Mouse (Mus musculus): ENCODE data around the gene Arl4a. TPM values are rescaled to one million over a fixed set of nuclear protein-coding genes. Genes with fewer than 3 reads are reported as not detected.
A peak's percentile ranks its signal among the peaks of the same experiment; 100 is the strongest.

Arl4a gene
- polyA plus RNA-seq, 1 experiment from 2014 or later, result 31.1 TPM

DNA sequence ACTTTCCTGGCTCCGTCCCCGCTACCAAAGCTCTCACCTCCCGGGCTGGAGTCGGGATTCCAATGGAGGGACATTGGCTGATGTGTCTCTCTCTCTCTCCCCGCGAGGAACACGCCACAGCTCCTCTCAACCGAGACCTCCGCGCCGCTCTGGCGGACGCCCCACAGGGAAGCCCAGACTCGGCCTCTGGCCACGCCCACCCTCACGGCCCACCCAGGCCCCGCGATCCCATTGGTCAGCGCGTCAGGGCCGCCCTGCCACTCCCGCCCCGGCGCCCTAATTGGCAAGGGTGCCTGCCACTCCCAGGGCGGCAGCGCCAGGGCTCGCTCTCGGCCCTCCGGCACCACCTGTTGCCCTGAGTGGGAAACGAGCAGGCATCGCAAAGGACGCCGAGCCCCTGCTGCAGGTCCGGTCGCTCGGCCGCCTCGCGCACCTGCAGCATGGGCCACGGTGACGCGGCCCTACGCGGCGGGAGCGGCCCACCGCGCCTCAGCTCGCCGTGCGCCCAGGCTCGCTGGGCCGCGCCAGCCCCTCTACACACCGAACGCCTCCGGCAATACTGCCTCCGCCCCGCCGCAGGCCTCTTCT is 505 bp downstream of the Arl4a start:
- DNase-seq (ENCODE audit: low spot score) (peak; percentile 98), ATAC-seq (ENCODE audit: insufficient number of reproducible peaks, low FRiP score, low TSS enrichment, low read depth) (peak; percentile 97)
- H3K4me2 ChIP-seq (ENCODE audit: low read depth, severe bottlenecking), result peak overlapping the region; percentile 74
- no peaks in the 10 kb centered on the region for H3K9me3 ChIP-seq (ENCODE audit: control insufficient read depth, low read length)
- H3K27ac ChIP-seq (replicated peaks; ENCODE audit: low read depth, low read length), result peak overlapping the region; percentile 80
- peak overlapping the region; percentile 69 for H3K9ac ChIP-seq (ENCODE audit: low read length)
- no peaks in the 10 kb centered on the region for H3K36me3 ChIP-seq (ENCODE audit: control insufficient read depth, insufficient read depth, low read length)
- H3K4me3 ChIP-seq (ENCODE audit: low read depth, low read length), result peak overlapping the region; percentile 68
- no peaks in the 10 kb centered on the region for H3K27me3 ChIP-seq (ENCODE audit: control insufficient read depth, insufficient read depth, low read length)
- H3K4me1 ChIP-seq (ENCODE audit: control insufficient read depth, insufficient read depth, low read length), result no peaks in the 10 kb centered on the region
- WGBS, result under 1% methylated on average over 53 of the region's 60 CpGs

DNA sequence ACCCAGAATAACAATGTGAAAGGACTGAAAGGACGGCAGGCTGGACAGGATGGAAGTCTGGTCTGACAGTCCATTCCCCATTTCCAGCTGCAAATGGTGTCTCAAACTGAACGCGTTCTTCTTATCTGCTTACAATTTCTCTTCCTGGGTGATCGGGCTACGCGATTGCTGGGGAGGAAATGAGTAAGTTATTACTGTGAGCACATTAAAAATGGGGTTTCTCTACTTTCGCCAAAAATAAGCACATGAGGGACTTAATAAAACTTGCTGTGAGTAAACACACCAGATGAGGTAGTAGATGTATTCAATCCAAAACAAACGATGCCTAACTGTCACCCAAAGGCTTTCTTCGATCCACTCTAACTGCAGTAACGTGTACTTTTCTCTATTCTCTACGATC is 1.2 kb downstream of the Arl4a start:
- Histone ChIP-seq H3K36me3 (ENCODE audit: control insufficient read depth, insufficient read depth, low read length) (no peaks in the 10 kb centered on the region), H3K4me3 (ENCODE audit: low read depth, low read length) (peak overlapping the region; percentile 68), H3K9ac (ENCODE audit: low read length) (peak overlapping the region; percentile 58), H3K4me1 (ENCODE audit: control insufficient read depth, insufficient read depth, low read length) (no peaks in the 10 kb centered on the region), H3K9me3 (ENCODE audit: control insufficient read depth, low read length) (no peaks in the 10 kb centered on the region), H3K27me3 (ENCODE audit: control insufficient read depth, insufficient read depth, low read length) (no peaks in the 10 kb centered on the region), H3K27ac (replicated peaks; ENCODE audit: low read depth, low read length) (no peak overlapping the region; the same call in 1 of the 2 replicates), H3K4me2 (ENCODE audit: low read depth, severe bottlenecking) (peak overlapping the region; percentile 74)
- ATAC-seq (ENCODE audit: insufficient number of reproducible peaks, low FRiP score, low TSS enrichment, low read depth) (no peak), DNase-seq (ENCODE audit: low spot score) (no peak)
- WGBS, result 4% methylated on average over 11 of the region's 11 CpGs

DNA sequence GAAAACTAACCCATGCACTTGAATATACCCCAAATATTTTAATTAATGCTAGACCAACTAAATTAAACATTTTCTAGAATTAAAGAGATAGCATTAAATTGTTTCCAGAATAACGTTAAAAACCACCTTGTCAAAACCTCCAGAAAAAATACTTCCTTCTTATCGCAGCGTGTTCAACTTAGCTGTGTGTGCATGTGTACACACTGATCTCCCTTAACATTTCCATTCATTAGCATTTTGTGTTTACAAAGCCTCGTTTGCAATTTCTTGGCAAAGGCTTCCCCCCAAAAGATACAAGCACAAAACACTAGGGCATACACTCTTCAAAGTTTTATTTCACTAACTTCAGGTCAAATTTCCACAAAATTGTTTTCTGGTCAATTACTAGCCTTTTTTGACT is 2.3 kb downstream of the Arl4a start:
- DNase-seq (ENCODE audit: low spot score) (no peak), ATAC-seq (ENCODE audit: insufficient number of reproducible peaks, low FRiP score, low TSS enrichment, low read depth) (no peak)
- H3K4me2 ChIP-seq (ENCODE audit: low read depth, severe bottlenecking), result no peak overlapping the region; the same call in 1 of the 2 replicates
- no peak overlapping the region for H3K4me3 ChIP-seq (ENCODE audit: low read depth, low read length)
- H3K9ac ChIP-seq (ENCODE audit: low read length), result no peak overlapping the region
- no peaks in the 10 kb centered on the region for H3K27me3 ChIP-seq (ENCODE audit: control insufficient read depth, insufficient read depth, low read length)
- H3K36me3 ChIP-seq (ENCODE audit: control insufficient read depth, insufficient read depth, low read length), result no peaks in the 10 kb centered on the region
- no peaks in the 10 kb centered on the region for H3K4me1 ChIP-seq (ENCODE audit: control insufficient read depth, insufficient read depth, low read length)
- no peak overlapping the region for H3K27ac ChIP-seq (replicated peaks; ENCODE audit: low read depth, low read length)
- WGBS, result 89% methylated on average over 4 of the region's 4 CpGs
- no peaks in the 10 kb centered on the region for H3K9me3 ChIP-seq (ENCODE audit: control insufficient read depth, low read length)

DNA sequence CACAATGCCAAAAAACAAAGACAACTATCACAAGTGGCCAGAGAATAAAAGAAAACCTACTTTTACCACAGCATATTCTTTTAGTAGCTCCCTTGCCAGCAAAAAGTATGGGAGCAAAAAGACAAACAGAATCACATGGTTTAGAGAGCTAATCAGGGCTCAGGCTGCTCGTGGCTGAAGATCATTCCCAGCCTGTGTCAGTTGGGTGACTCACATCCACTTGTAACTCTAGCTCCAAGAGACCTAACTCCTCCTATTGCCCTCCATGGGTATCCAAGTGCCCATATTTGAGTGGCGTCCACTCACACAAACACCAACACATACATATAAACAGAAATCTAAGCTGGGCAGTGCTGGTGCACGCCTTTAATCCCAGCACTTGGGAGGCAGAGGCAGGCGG is 8.6 kb downstream of the Arl4a start:
- 80% methylated on average over 4 of the region's 4 CpGs for WGBS
- no peak overlapping the region for H3K4me3 ChIP-seq (ENCODE audit: low read depth, low read length)
- DNase-seq (ENCODE audit: low spot score) (no peak), ATAC-seq (ENCODE audit: insufficient number of reproducible peaks, low FRiP score, low TSS enrichment, low read depth) (no peak)
- no peak overlapping the region for H3K9ac ChIP-seq (ENCODE audit: low read length)
- no peak overlapping the region for H3K27ac ChIP-seq (replicated peaks; ENCODE audit: low read depth, low read length)
- no peaks in the 10 kb centered on the region for H3K27me3 ChIP-seq (ENCODE audit: control insufficient read depth, insufficient read depth, low read length)
- H3K36me3 ChIP-seq (ENCODE audit: control insufficient read depth, insufficient read depth, low read length), result no peaks in the 10 kb centered on the region
- no peaks in the 10 kb centered on the region for H3K4me1 ChIP-seq (ENCODE audit: control insufficient read depth, insufficient read depth, low read length)
- no peaks in the 10 kb centered on the region for H3K9me3 ChIP-seq (ENCODE audit: control insufficient read depth, low read length)
- H3K4me2 ChIP-seq (ENCODE audit: low read depth, severe bottlenecking), result no peak overlapping the region

DNA sequence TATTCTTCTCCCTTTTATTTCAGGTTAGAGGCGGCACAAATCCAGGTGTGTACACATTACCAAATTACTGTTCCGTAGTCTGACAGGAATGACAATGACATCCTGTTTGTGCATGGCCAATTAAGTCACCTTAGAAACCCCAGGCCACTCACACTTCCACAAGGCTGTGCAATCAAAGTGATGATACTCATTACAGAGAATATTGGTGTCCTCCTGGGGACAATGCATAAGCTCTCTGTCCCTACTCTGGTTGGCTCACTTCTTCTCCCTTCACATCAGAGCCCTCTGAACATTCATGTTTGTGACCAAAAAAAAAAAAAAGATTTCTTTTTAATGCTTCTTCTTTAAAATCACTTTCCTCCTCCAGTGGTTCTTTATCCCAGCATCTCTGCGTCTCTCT is 10.0 kb downstream of the Arl4a start:
- no peak overlapping the region for H3K4me2 ChIP-seq (ENCODE audit: low read depth, severe bottlenecking)
- no peaks in the 10 kb centered on the region for H3K27me3 ChIP-seq (ENCODE audit: control insufficient read depth, insufficient read depth, low read length)
- 97% methylated on average over 3 of the region's 3 CpGs for WGBS
- H3K4me3 ChIP-seq (ENCODE audit: low read depth, low read length), result no peak overlapping the region
- H3K9me3 ChIP-seq (ENCODE audit: control insufficient read depth, low read length), result no peaks in the 10 kb centered on the region
- DNase-seq (ENCODE audit: low spot score), result no peak
- no peak for ATAC-seq (ENCODE audit: insufficient number of reproducible peaks, low FRiP score, low TSS enrichment, low read depth)
- H3K36me3 ChIP-seq (ENCODE audit: control insufficient read depth, insufficient read depth, low read length), result no peaks in the 10 kb centered on the region
- H3K4me1 ChIP-seq (ENCODE audit: control insufficient read depth, insufficient read depth, low read length), result no peaks in the 10 kb centered on the region
- H3K9ac ChIP-seq (ENCODE audit: low read length), result no peak overlapping the region
- no peak overlapping the region for H3K27ac ChIP-seq (replicated peaks; ENCODE audit: low read depth, low read length)

DNA sequence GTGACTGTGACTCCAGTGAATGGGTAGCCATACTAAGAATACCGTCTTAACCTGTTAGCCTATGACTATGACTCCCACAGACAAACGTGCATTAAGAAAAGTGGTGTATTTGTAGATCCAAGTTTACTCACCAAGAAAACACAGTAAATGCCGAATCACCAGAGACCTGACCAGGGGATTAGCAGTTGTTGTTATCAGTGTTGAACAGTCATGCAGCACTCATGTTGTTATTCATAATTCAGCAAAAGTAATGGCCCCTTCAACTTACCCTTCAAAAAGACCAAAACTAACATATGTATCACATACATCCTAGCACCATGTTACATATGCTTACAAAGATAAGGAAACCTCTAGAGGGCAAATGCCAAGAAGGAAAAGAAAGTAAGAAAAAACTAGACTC is 10.4 kb downstream of the Arl4a start:
- no peaks in the 10 kb centered on the region for H3K9me3 ChIP-seq (ENCODE audit: control insufficient read depth, low read length)
- H3K27ac ChIP-seq (replicated peaks; ENCODE audit: low read depth, low read length), result no peak overlapping the region
- no peaks in the 10 kb centered on the region for H3K27me3 ChIP-seq (ENCODE audit: control insufficient read depth, insufficient read depth, low read length)
- ATAC-seq (ENCODE audit: insufficient number of reproducible peaks, low FRiP score, low TSS enrichment, low read depth) (no peak), DNase-seq (ENCODE audit: low spot score) (no peak)
- 88% methylated on average over 3 of the region's 3 CpGs for WGBS
- no peak overlapping the region for H3K4me3 ChIP-seq (ENCODE audit: low read depth, low read length)
- H3K9ac ChIP-seq (ENCODE audit: low read length), result no peak overlapping the region
- no peaks in the 10 kb centered on the region for H3K36me3 ChIP-seq (ENCODE audit: control insufficient read depth, insufficient read depth, low read length)
- no peak overlapping the region for H3K4me2 ChIP-seq (ENCODE audit: low read depth, severe bottlenecking)
- H3K4me1 ChIP-seq (ENCODE audit: control insufficient read depth, insufficient read depth, low read length), result no peaks in the 10 kb centered on the region

DNA sequence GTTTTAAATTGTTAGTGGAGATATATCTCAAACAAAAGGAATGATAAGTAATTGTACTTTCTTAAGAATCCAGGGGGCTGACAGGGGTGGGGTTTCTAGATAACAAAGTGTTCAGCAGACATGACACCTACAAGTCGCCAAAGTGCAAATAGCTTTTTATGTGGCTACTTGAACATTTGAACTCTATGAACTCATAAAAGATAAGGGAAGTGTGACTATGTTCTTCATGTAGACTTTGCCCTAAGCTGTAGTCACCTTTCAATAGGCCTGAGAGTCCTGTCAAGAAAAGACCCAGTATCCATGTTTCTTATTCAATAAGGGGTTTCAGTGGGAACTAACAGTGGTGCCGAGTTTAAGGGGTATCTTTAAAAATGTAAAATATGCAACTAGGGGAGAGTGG is 13.9 kb downstream of the Arl4a start:
- 74% methylated on average over 2 of the region's 2 CpGs for WGBS

DNA sequence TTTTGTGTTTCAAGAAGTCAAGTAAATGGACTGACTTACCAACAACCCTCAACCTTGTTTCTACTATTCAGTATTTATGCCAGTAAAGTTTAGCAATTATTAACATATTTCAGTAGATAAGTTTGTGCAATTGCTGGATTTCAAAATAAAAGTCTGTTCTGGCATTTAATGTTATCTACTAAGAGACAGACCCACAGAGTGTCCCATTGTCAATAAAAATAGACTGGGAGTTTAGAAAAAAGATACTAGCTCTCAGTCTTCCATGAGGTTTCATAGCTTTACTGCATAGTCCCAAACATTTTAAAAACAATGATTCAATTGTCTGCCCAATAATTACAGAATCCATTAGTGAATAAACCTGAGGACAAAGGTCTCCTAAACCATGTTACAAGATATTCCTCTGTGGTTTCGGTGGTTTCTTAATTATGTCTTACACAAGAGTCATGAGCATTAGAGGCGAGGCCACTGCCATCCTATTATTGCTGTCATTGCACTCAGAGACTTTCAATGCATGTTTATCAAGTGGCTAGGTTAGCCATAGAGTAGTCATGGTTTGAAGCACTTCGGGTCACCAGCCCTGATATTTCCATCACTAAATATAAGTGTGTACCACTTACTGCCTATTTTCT is 14.7 kb downstream of the Arl4a start:
- H3K27ac ChIP-seq (replicated peaks; ENCODE audit: low read depth, low read length), result no peak overlapping the region
- H3K36me3 ChIP-seq (ENCODE audit: control insufficient read depth, insufficient read depth, low read length), result no peaks in the 10 kb centered on the region
- no peak for DNase-seq (ENCODE audit: low spot score)
- H3K4me2 ChIP-seq (ENCODE audit: low read depth, severe bottlenecking), result no peak overlapping the region
- 85% methylated on average over 3 of the region's 3 CpGs for WGBS
- H3K4me1 ChIP-seq (ENCODE audit: control insufficient read depth, insufficient read depth, low read length), result no peaks in the 10 kb centered on the region
- no peak for ATAC-seq (ENCODE audit: insufficient number of reproducible peaks, low FRiP score, low TSS enrichment, low read depth)
- no peak overlapping the region for H3K9ac ChIP-seq (ENCODE audit: low read length)
- H3K27me3 ChIP-seq (ENCODE audit: control insufficient read depth, insufficient read depth, low read length), result no peaks in the 10 kb centered on the region
- no peaks in the 10 kb centered on the region for H3K9me3 ChIP-seq (ENCODE audit: control insufficient read depth, low read length)
- no peak overlapping the region for H3K4me3 ChIP-seq (ENCODE audit: low read depth, low read length)

More for the DNA sequence above, 13.9 kb downstream of the Arl4a start:
- no peaks in the 10 kb centered on the region for H3K27me3 ChIP-seq (ENCODE audit: control insufficient read depth, insufficient read depth, low read length)
- ATAC-seq (ENCODE audit: insufficient number of reproducible peaks, low FRiP score, low TSS enrichment, low read depth) (no peak), DNase-seq (ENCODE audit: low spot score) (no peak)
- H3K36me3 ChIP-seq (ENCODE audit: control insufficient read depth, insufficient read depth, low read length), result no peaks in the 10 kb centered on the region
- no peak overlapping the region for H3K9ac ChIP-seq (ENCODE audit: low read length)
- H3K4me3 ChIP-seq (ENCODE audit: low read depth, low read length), result no peak overlapping the region
- H3K27ac ChIP-seq (replicated peaks; ENCODE audit: low read depth, low read length), result no peak overlapping the region
- no peaks in the 10 kb centered on the region for H3K9me3 ChIP-seq (ENCODE audit: control insufficient read depth, low read length)
- no peak overlapping the region for H3K4me2 ChIP-seq (ENCODE audit: low read depth, severe bottlenecking)
- no peaks in the 10 kb centered on the region for H3K4me1 ChIP-seq (ENCODE audit: control insufficient read depth, insufficient read depth, low read length)

DNA sequence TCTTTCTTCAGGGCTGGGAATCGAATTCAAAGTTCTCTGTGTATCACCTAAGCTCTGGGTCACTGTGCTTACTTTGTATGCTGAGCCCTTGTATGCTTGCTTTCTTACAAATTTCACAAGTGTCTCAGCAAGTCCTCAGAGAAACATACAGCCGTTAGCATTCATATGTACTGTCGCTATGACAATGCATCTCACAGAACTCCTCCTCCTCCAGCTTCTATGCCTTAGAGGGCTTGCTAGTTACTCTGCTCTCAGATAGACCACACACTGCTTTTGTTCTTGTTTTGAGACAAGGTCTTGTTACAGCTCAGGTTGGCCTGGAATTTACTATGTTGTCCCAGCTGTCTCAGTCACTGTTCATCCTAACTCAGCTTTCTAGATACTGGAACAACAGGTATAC is 15.5 kb downstream of the Arl4a start:
- no peaks in the 10 kb centered on the region for H3K4me1 ChIP-seq (ENCODE audit: control insufficient read depth, insufficient read depth, low read length)
- H3K9me3 ChIP-seq (ENCODE audit: control insufficient read depth, low read length), result no peaks in the 10 kb centered on the region
- H3K27me3 ChIP-seq (ENCODE audit: control insufficient read depth, insufficient read depth, low read length), result no peaks in the 10 kb centered on the region
- H3K9ac ChIP-seq (ENCODE audit: low read length), result no peak overlapping the region
- no peak overlapping the region for H3K4me2 ChIP-seq (ENCODE audit: low read depth, severe bottlenecking)
- DNase-seq (ENCODE audit: low spot score), result no peak
- H3K27ac ChIP-seq (replicated peaks; ENCODE audit: low read depth, low read length), result no peak overlapping the region
- H3K36me3 ChIP-seq (ENCODE audit: control insufficient read depth, insufficient read depth, low read length), result no peaks in the 10 kb centered on the region
- no peak overlapping the region for H3K4me3 ChIP-seq (ENCODE audit: low read depth, low read length)
- WGBS, result 90% methylated on average over 3 of the region's 3 CpGs
- no peak for ATAC-seq (ENCODE audit: insufficient number of reproducible peaks, low FRiP score, low TSS enrichment, low read depth)

Data from limb, embryonic 11.5 days (tissue).